Mouse (Mus musculus) mesoderm, embryonic 11.5 days (tissue): ENCODE measurements around the gene Ttc16.
A peak's percentile ranks its signal among the peaks of the same experiment; 100 is the strongest.

Source experiments
- DNase-seq: peaks from one replicate; pipeline ENCODE4 v3.0.0-alpha.2; 2012; ENCODE audit warnings: low read depth, low spot score

Gene Ttc16

DNA sequence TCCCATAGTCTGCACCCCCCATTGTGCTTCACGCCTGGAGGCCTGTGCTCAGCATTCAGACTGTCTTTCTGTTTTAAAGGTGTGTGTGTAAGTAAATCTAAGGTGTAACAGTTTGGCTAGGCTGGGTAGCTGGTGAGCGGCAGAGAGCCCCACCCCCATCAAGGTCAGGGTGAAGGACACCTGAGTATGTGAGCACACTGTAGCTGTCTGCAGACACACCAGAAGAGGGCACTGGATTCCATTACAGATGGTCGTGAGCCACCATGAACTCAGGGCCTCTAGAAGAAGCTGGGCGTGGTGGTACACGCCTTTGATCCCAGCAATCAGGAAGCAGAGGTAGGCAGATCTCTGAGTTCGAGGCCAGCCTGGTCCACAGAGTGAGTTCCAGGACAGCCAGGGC, 6.3 kb upstream of the Ttc16 start:
- no peak for DNase-seq

- no peak for DNase-seq
Measured at GRCm38 (mm10) chr2:32779714-32780113, 4.3 kb upstream of the Ttc16 start.

DNA sequence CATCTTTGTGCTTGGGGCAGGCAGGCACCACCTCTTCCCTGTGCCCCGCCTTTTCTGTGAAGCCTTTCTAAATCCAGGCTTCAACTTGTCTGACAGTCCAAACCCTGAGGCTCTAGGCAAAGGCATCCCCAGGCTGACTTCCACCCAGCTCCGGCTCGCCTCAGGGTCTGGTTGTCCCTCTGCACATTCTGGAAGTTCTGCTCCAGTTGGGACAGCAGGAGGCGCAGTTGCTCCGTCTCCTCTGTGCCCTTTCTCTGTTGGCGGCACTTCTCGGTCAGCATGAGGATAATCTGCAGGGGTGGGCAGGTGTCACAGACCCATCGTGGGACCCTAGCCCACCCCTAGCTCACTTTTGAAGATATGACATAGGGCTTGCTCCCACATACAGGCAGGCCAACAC, 3.7 kb upstream of the Ttc16 start:
- DNase-seq, result peak; percentile 74

GRCm38 (mm10) chr2:32778081-32778480, 2.6 kb upstream of the Ttc16 start:
- no peak for DNase-seq

GRCm38 (mm10) chr2:32776192-32776591, 759 bp upstream of the Ttc16 start:
- DNase-seq, result no peak

GRCm38 (mm10) chr2:32772626-32773279, 2.7 kb downstream of the Ttc16 start:
- DNase-seq, result no peak

DNA sequence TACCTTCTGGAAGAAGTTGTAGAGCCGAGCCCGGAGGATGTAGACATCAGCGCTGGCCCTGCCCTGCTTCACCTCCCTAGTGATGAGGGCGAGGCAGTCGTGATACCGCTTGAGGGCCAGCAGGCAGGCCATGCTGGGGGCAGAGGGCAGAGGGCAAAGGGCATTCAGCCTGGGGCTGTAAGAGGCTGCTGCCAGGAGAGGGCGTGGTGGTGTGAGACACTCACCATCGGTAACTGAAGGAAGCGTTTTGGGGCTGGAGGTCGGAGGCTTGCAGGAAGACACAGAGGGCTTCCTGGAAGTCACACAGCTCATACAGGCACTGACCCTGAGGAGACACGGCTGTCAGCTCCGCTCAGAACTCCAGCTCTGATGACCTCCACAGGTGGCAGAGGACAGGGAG, 3.5 kb downstream of the Ttc16 start:
- no peak for DNase-seq

DNA sequence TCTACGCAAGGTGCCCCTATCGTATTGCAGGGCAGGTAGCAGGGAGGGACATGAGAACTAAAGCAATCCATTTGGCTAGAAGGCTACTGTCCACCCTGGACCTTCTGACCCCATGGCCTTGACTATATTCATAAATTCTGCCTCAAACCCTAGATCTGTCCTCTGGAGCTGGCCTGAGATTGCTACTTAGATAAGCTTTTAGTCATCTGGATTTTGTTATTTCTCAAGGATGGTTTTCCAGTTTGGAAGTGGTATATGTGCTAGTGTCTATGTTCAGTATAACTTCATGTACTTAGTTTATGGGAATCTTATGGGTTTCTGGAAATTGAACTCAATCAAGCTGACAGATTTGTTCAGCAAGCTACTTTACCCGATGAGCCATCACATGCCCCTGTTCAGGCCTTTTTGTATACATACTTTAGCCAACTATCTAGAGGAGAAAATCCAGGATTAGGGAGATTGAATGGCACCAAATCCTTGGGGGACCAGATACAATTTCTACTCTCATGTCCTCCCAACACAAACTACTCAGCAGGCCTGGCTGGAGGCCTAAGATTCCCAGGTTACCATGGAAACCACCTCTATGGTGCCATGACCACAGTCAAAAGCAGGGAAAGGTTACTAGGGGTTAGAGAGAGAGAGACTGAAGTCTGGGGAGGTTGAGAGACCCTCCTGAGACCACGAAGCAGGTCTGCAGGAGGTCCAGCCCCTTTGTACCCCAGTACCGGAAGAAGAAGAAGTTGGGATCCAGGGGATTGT, 5.9 kb downstream of the Ttc16 start:
- DNase-seq, result no peak

DNA sequence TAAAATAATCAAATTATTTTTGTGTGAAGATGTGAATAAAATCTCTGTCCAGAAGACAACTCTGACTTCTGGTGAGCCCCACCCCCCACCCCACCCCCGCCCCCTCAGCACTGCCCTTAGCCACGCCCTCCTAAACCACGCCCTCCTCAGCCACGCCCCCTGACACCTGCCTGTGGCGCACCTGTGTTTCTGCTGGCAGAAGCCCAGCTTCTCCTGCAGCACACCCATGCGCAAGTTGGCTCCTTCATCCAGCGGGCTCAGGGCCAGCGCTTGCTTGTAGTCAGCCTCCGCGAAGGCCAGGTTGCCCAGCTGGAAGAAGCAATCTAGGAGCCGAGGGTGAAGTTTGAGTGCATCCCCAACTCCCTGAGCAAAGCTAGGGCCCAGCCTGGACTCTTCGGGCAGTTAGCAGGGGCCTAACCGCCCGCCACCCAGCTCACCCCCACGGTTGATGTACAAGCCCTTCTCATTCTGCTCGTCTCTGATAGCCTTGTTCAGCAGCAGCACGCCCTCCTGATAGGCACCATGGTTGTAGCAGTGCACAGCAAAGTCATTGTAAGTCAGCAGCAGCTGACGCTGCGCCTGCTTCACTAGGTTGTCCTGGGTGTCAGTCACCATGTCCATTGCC, 6.7 kb downstream of the Ttc16 start:
- no peak for DNase-seq

DNA sequence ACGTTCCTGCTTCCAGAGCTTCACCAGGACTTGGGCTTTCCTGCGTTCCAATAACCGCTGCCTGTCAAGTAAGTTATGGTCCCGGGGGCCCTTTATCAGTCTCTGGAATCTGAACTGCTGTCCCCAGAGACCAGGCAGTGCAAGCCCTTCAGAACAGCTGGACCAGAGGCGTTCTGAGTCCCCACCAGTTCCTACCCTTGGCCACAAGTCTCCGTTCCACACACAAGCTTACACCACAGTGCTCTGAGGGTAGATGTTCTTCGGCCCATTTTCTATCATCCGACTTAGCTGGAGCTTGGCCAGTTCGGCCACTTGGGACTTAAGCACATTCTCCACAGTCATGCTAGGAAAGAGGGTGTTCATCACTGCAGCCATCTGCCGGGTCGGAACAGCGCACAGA, 8.2 kb downstream of the Ttc16 start:
- no peak for DNase-seq

DNA sequence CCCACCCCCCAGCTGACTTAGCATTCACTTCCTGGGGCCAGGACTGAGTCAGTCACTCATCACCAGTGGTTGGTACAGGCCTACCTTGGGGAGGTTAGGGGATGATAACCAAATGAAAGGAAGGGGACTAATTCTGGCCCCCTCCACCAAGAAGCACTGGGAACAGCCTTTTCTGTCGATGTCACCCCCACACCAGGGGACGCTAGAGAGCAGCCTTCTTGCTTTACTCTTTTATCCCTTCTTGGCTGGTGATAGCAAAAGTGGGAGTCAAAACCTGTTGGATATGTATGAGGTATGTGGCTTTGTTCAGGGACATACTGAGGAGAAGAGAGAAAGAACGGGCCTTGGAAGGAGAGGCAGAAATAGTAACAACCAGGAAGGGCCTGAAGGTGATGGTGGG, 12.1 kb downstream of the Ttc16 start:
- no peak for DNase-seq

GRCm38 (mm10) chr2:32761859-32762258, 13.6 kb downstream of the Ttc16 start:
- no peak for DNase-seq

GRCm38 (mm10) chr2:32761361-32761760, 14.1 kb downstream of the Ttc16 start:
- no peak for DNase-seq

- no peak for DNase-seq
Measured at GRCm38 (mm10) chr2:32759001-32759400, 16.4 kb downstream of the Ttc16 start.

DNA sequence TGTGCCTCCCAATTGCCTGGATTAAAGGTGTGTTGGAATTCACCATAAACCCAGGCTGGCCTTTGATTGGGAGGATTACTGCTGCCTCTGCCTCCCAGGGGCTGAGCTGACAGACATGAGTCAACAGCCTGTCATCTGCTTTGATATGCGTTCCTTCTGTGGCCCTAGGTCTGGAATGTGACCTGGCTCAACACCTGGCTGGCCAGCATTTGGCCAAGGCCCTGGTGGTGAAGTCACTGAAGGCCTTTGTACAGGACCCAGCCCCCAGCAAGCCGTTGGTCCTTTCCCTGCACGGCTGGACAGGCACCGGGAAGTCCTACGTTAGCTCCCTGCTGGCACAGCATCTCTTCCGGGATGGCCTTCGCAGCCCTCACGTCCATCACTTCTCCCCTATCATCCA, 16.9 kb downstream of the Ttc16 start:
- DNase-seq, result no peak

DNA sequence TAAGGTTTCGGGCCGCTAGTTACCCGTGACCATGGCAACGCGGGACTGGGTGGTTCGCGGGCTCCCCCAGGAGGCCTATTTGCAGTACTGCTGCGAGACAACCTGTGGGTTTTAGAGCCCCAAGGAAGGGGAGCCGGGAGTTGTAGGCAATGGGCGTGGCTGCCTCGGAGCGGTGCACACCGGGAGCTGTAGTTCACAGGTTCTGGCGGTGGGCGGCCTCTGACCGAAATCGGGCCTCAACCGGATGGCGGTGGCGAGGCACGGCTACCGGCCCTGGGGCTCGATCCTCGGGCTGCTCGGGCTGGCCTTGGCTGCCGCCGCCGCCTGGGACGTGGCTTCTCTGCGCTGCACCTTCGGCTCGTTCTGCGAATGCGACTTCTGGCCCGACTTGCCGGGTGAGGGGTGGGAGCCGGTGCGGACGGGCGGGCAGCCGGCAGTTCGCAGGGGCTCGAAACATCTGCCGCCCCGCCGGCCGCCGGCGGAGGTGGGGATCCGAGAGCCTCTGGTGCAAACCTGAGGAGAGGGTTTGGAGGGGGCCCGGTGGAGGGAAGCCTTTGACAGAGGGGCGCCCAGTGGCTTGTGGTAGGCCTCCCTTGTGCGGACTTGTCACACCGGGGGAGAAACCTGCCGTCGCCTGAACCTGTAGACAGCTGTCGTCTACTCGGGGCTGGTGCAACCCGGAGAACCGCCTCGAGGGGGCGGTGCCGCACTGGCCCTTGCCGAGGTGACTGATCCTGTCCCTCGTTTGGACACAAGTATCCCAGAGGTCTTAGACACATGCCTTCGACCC, 18.2 kb downstream of the Ttc16 start, which contains the start of gene Tor2a:
Gene Tor2a, plus strand, starts transcription at position 179 of the 790 bp plus-strand sequence.
- DNase-seq, result peak; percentile 97

DNA sequence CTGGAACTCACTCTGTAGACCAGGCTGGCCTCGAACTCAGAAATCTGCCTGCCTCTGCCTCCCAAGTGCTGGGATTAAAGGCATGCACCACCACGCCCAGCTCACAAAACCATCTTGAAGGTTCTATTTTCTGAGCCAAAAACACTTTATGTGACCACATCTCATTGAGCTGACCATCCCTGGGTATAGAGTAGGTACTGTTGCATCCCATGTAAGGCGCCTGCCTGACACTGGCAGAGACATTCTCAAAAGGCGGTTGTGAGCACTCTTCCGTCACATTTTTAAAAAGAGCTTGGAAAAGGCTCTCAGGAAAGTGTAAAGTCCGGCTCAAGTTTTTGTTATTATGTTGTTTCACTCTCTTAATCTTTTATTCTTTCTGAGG, 18.8 kb downstream of the Ttc16 start:
- DNase-seq, result no peak

GRCm38 (mm10) chr2:32752181-32752580, 23.3 kb downstream of the Ttc16 start:
- no peak for DNase-seq

DNA sequence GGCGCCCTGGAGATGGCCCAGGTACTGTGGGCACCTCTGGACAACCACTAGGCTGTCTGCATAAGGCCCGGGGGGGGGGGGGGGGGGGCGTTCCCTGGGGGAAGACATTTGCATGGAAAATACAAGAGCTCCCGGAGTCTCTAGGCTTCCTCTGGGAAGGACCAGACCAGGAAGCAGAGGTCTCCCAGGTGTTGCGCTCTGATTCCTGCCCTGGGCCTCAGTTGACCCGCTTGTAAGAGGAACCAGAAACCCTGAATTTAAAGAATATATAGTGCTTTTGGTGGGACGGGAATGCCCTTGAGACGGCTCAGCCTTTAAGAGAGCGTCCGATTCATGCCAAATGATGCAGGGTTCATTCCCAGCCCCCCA, 23.8 kb downstream of the Ttc16 start:
- no peak for DNase-seq

DNA sequence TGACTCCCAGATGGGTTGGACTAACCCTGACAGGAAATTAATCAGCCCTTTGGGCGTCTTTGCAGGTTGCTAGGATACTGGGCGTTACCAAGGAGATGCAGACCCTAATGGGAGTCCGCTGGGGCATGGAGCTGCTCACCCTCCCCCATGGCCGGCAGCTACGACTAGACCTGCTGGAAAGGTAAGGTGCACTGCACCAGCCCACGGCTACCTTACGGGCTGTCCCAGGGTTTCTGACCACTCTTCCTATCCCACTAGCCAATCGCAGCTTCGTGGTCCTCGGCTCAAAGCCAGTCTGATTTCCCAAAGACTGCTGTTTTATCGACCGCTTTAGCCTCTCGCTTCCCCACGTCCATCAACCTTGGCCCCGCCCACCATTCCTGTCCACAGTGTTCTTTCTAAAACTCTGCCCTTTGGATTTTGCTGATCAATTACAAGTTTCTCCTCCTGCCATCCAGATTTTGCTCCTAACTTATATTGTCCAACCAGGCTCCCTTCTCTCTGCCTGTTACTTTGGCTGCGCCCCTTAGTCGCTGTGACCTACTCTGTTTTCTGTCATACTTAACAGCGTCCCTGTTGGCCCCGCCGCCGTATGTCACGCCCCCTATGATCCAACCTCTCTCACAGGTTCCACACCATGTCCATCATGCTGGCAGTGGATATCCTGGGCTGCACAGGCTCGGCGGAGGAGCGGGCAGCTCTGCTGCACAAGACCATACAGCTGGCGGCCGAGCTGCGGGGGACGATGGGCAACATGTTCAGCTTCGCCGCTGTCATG, 24.4 kb downstream of the Ttc16 start:
- DNase-seq, result peak; percentile 90

GRCm38 (mm10) chr2:32750199-32750598, 25.2 kb downstream of the Ttc16 start:
- DNase-seq, result no peak
